Mouse (Mus musculus) liver, postnatal 0 days (tissue): ENCODE data around the gene Slc25a17. TPM values are rescaled to one million over a fixed set of nuclear protein-coding genes. Genes with fewer than 3 reads are reported as not detected.

ENCODE experiments used
- ATAC-seq: fragments of 200-750 bp; cut with Nextera tagmentation; 2 replicates; pipeline ENCODE4 v1.8.0; 2017; ENCODE audit warnings: mild to moderate bottlenecking, moderate library complexity
- DNase-seq: peaks from one replicate; pipeline ENCODE4 v3.0.0-alpha.2; 2016
- H3K27ac ChIP-seq: fragments of 300-500 bp; sonication (generic); 2 replicates; pipeline ENCODE4 v1.5.1; 2014; ENCODE audit warnings: antibody characterized with exemption, moderate library complexity, mild to moderate bottlenecking, low read depth
- H3K27me3 ChIP-seq: fragments of 300-500 bp; sonication (generic); 2 replicates; pipeline ENCODE4 v1.6.1; 2014; ENCODE audit warnings: low read length, control low read depth, mixed read lengths; ENCODE audit not compliant: insufficient read depth
- H3K36me3 ChIP-seq: fragments of 300-500 bp; sonication (generic); replicated peaks from 2 replicates; pipeline ENCODE4 v1.6.1; 2014; ENCODE audit warnings: mild to moderate bottlenecking, control low read depth, low read length, moderate library complexity, mixed read lengths; ENCODE audit not compliant: insufficient read depth
- H3K4me1 ChIP-seq: fragments of 300-500 bp; sonication (generic); 2 replicates; pipeline ENCODE4 v1.6.1; 2014; ENCODE audit warnings: antibody characterized with exemption, mild to moderate bottlenecking, control low read depth; ENCODE audit not compliant: insufficient read depth
- H3K4me2 ChIP-seq: fragments of 300-500 bp; sonication (generic); 2 replicates; pipeline ENCODE4 v1.6.1; 2014; ENCODE audit warnings: low read depth, mild to moderate bottlenecking, low read length, moderate library complexity, mixed read lengths
- H3K4me3 ChIP-seq: fragments of 300-500 bp; sonication (generic); 2 replicates; pipeline ENCODE4 v1.5.1; 2014; ENCODE audit warnings: low read depth, low read length
- H3K9ac ChIP-seq: fragments of 300-500 bp; sonication (generic); replicated peaks from 2 replicates; pipeline ENCODE4 v1.6.1; 2014; ENCODE audit warnings: mild to moderate bottlenecking, moderate library complexity
- H3K9me3 ChIP-seq: fragments of 300-500 bp; sonication (generic); 2 replicates; pipeline ENCODE4 v1.6.1; 2016; ENCODE audit warnings: mild to moderate bottlenecking, control low read depth, low read length, mixed read lengths
- CTCF ChIP-seq: sonication (generic); IDR thresholded peaks from 2 replicates; pipeline ENCODE4 v1.5.1; 2016; ENCODE audit warnings: antibody characterized with exemption, low read depth
- EP300 ChIP-seq: IDR thresholded peaks from 2 replicates; pipeline ENCODE4 v1.6.1; 2016; ENCODE audit warnings: antibody characterized with exemption, low read depth, mild to moderate bottlenecking
- WGBS: fragments of 180-500 bp; shearing (Covaris S2); extraction: QIAGEN DNeasy Blood & Tissue Kit; methylation state at CpG from one replicate; pipeline ENCODE4 v1.1.7; 2014; ENCODE audit not compliant: insufficient replicate concordance; 5-methylcytosine and 5-hydroxymethylcytosine counted together
- polyA plus RNA-seq: library from polyadenylated mRNA; unstranded; fragments of >200 nt; fragmentation: Nextera tagmentation; extraction: Ambion mirVana; gene quantifications from 2 replicates; pipeline ENCODE4 v1.2.1, GENCODE M21; 2015

The Slc25a17 gene
- polyA plus RNA-seq, 1 experiment from 2014 or later: 38.6 TPM

DNA sequence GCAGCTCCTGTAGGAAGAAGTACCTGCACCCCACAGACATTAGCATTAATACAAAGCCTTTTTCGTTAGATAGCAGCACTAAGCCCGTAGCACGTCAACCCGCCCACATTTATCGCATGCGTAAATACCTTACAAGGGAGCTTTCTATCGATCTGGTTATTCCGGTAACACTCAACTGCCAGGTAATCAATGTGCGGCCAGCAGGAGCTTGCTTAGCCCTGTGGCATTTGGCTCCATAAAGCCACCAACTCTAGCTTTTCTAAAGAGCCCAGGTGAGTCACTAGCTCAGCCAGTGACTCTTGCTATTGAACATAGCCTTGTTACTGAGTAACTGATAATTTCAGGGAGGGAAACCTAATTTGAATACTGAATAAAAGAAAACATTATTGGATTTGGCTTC, 50.3 kb downstream of the Slc25a17 start:
- H3K4me2 ChIP-seq: no peak overlapping the region
- no peaks in the 10 kb centered on the region for H3K9me3 ChIP-seq
- no peak overlapping the region for H3K4me3 ChIP-seq
- H3K9ac ChIP-seq: no peak overlapping the region
- WGBS: 89% methylated on average over 9 of the region's 9 CpGs
- no peak overlapping the region for H3K27ac ChIP-seq
- no peaks in the 10 kb centered on the region for H3K4me1 ChIP-seq
- H3K27me3 ChIP-seq: no peaks in the 10 kb centered on the region
- no peak for TF ChIP-seq CTCF
- DNase-seq: no peak
- no peaks in the 10 kb centered on the region for H3K36me3 ChIP-seq
- no peak for ATAC-seq

DNA sequence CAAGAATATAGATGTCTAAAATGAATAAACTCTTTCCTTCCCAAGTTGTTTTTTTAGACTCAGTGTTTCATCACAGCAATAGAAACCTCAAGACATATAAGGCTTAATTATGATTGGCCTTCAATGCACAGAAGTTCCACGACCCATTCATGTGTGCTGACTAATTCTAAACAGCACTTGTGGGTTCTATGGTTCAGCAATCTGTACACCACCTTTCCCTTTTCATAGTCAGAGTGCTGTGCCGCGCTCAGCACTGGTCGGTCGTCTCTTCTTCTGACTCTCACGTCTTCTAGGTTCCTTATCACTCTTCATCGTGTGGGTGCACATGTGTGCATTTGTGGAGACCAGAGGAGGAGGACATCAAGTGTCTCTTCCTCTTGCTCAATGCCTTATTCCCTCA, 52.6 kb downstream of the Slc25a17 start:
- Histone ChIP-seq H3K9me3 (no peaks in the 10 kb centered on the region; the same call in 1 of the 2 replicates), H3K9ac (no peak overlapping the region), H3K27me3 (no peaks in the 10 kb centered on the region), H3K4me3 (no peak overlapping the region), H3K36me3 (no peaks in the 10 kb centered on the region), H3K4me2 (no peak overlapping the region), H3K4me1 (no peaks in the 10 kb centered on the region), H3K27ac (no peak overlapping the region)
- DNase-seq (no peak), ATAC-seq (no peak)
- WGBS: 70% methylated on average over 7 of the region's 7 CpGs
- no peak for TF ChIP-seq EP300
- TF ChIP-seq CTCF: no peak

DNA sequence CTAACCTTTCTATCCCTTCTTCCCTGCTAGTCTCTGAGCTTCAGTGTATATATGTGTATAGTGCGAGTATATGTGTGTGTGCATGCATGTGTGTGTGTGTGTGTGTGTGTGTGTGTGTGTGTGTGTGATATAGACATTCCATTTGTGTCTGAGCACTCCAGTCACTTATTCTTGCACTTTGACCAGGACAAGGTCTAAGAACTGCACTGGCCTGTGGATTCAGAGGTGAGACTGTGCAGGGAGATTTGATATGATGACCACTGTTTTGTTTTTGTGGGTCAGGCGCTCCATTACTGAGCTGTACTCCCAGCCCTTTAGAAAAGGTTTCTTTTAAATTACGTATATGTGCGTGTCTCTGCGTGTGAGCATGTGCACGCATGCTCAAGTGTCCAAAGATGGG, 54.1 kb downstream of the Slc25a17 start:
- DNase-seq (no peak), ATAC-seq (no peak)
- WGBS: 83% methylated on average over 6 of the region's 6 CpGs
- Histone ChIP-seq H3K4me3 (no peak overlapping the region), H3K9me3 (no peaks in the 10 kb centered on the region; the same call in 1 of the 2 replicates), H3K27me3 (no peaks in the 10 kb centered on the region), H3K4me2 (no peak overlapping the region), H3K4me1 (peaks cover 6% of the 10 kb centered on the region), H3K9ac (no peak overlapping the region), H3K36me3 (no peaks in the 10 kb centered on the region), H3K27ac (no peak overlapping the region)
- TF ChIP-seq EP300 (no peak), CTCF (no peak)

DNA sequence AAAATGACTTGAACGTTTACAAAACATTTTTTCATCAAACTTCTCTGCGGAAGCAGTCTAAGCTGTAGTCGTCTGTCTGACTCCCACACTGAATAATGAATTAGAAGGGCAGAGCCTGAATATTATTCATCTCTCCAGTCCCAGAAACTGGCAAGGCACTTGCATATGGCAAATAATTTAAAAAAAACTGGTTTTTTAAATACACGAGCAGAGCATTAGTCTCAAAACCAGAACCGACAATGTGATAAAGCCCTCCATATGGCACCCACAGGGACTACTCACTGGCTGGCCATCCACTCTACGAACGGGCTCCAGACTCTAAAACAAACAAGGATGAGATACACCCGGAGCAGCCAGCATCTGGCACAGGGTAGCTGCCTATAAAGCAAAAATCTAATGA, 55.6 kb downstream of the Slc25a17 start:
- peaks cover 13% of the 10 kb centered on the region for H3K4me1 ChIP-seq
- H3K9ac ChIP-seq: no peak overlapping the region
- no peaks in the 10 kb centered on the region for H3K27me3 ChIP-seq
- 65% methylated on average over 8 of the region's 8 CpGs for WGBS
- H3K27ac ChIP-seq: no peak overlapping the region
- DNase-seq (no peak), ATAC-seq (no peak)
- H3K36me3 ChIP-seq: no peaks in the 10 kb centered on the region
- no peak overlapping the region for H3K4me2 ChIP-seq
- H3K4me3 ChIP-seq: no peak overlapping the region
- H3K9me3 ChIP-seq: no peaks in the 10 kb centered on the region; the same call in 1 of the 2 replicates
- TF ChIP-seq EP300 (no peak), CTCF (no peak)

DNA sequence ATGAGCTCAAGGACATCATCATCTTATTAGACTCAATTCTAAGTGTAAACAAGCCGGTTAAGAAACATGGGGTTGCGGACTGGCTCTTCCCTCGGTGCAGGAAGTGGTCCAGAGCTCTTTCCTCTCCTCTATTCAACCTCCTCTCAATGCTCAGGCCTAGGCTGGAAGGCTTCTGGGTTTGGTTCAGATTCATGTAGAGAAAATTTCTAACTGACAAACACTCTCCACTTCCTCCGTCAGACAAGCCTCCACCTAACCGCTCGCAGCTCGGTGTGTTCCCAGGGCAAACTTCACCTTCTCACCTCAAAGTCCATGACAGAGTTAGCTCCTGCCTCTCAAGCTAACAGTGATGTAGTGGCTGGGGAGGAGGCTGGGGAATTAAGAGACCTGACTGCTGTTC, 56.6 kb downstream of the Slc25a17 start:
- no peak for TF ChIP-seq EP300
- no peak for TF ChIP-seq CTCF
- Histone ChIP-seq H3K9ac (no peak overlapping the region), H3K4me1 (peaks cover 17% of the 10 kb centered on the region), H3K27me3 (no peaks in the 10 kb centered on the region), H3K9me3 (no peaks in the 10 kb centered on the region; the same call in 1 of the 2 replicates), H3K4me3 (no peak overlapping the region), H3K27ac (no peak overlapping the region), H3K4me2 (no peak overlapping the region), H3K36me3 (no peaks in the 10 kb centered on the region)
- no peak for ATAC-seq
- no peak for DNase-seq
- WGBS: 78% methylated on average over 7 of the region's 7 CpGs

DNA sequence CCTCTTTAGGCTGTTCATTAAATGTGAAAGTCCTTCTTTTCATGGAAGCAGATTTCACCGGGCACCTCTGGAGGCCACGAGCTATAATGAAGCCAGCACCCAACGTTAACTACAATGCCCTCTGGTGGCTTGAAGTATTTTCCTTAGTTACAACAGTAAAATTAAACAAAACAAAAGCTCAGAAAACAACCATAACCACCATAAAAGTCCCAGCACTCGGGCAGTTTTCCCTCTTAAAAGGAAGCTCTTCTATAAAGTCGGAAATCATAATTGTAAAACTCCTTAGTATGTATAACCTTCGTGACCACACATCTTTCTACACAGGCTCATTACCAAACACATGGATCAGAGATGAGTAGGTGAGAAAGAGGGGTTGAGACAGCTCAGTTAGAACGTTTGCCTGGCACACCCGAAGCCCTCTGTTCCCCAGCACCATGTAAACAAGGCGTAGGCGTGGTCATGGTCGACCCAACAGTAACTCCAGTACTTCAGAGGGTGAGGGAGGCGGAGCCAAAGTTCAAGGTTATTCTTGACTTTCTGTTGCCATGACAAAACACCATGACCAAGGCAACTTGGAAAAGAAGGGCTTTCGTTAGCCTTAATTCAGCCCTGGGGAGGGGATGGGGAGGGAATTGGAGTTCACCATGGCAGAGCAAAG, 58.3 kb downstream of the Slc25a17 start:
- WGBS: 55% methylated on average over 13 of the region's 13 CpGs
- Histone ChIP-seq H3K27me3 (no peaks in the 10 kb centered on the region), H3K36me3 (no peaks in the 10 kb centered on the region), H3K9ac (no peak overlapping the region), H3K27ac (no peak overlapping the region), H3K9me3 (no peaks in the 10 kb centered on the region; the same call in 1 of the 2 replicates), H3K4me2 (no peak overlapping the region), H3K4me1 (peaks cover 21% of the 10 kb centered on the region), H3K4me3 (no peak overlapping the region)
- DNase-seq (no peak), ATAC-seq (no peak)
- TF ChIP-seq CTCF: peak; percentile 50
- no peak for TF ChIP-seq EP300
